Mouse (Mus musculus) heart, adult 2 months (tissue): ENCODE data around the gene Top2b. TPM values are rescaled to one million over a fixed set of nuclear protein-coding genes. Genes with fewer than 3 reads are reported as not detected.

Experiments
- DNase-seq, 2 experiments: peaks; one replicate each; pipeline ENCODE4 v3.0.0; 2021
- H3K27ac ChIP-seq: fragments of 200-600 bp; 2 replicates; pipeline ENCODE4 v1.8.1; 2022
- H3K27me3 ChIP-seq: fragments of 200-500 bp; 2 replicates; pipeline ENCODE4 v1.6.1; 2012; ENCODE audit warnings: mild to moderate bottlenecking, low read length, inconsistent platforms, mixed read lengths; ENCODE audit not compliant: control insufficient read depth, insufficient read depth
- H3K36me3 ChIP-seq: fragments of 200-500 bp; 2 replicates; pipeline ENCODE4 v1.6.1; 2012; ENCODE audit warnings: low read length, inconsistent platforms; ENCODE audit not compliant: control insufficient read depth, insufficient read depth
- H3K4me1 ChIP-seq: fragments of 200-500 bp; 2 replicates; pipeline ENCODE4 v1.6.1; 2011; ENCODE audit warnings: low read length; ENCODE audit not compliant: control insufficient read depth, insufficient read depth
- H3K4me3 ChIP-seq: fragments of 200-600 bp; 2 replicates; pipeline ENCODE4 v1.8.1; 2022
- H3K79me2 ChIP-seq: fragments of 200-500 bp; replicated peaks from 2 replicates; pipeline ENCODE4 v1.6.1; 2012; ENCODE audit warnings: mild to moderate bottlenecking, inconsistent platforms, low read length, moderate library complexity, mixed read lengths; ENCODE audit not compliant: control insufficient read depth, insufficient read depth
- H3K9ac ChIP-seq: fragments of 200-500 bp; 2 replicates; pipeline ENCODE4 v1.6.1; 2012; ENCODE audit warnings: low read depth, mild to moderate bottlenecking, control low read depth, inconsistent platforms, low read length, mixed read lengths
- CTCF ChIP-seq: fragments of 200-600 bp; IDR thresholded peaks from 2 replicates; pipeline ENCODE4 v1.8.1; 2022; ENCODE audit warnings: antibody characterized with exemption, mild to moderate bottlenecking, moderate library complexity
- EP300 ChIP-seq: fragments of 200-500 bp; IDR thresholded peaks from 2 replicates; pipeline ENCODE4 v1.6.1; 2011; ENCODE audit warnings: low read depth, low read length, control low read depth; ENCODE audit not compliant: insufficient read depth
- POLR2A ChIP-seq: fragments of 200-500 bp; IDR thresholded peaks from 2 replicates; pipeline ENCODE4 v1.6.1; 2011; ENCODE audit warnings: mild to moderate bottlenecking, low read depth, low read length, control low read depth; ENCODE audit not compliant: insufficient read depth
- WGBS: fragments of 180-500 bp; shearing (Covaris S2); methylation state at CpG from one replicate; pipeline ENCODE4 v1.1.7; 2018; 5-methylcytosine and 5-hydroxymethylcytosine counted together
- intact Hi-C: fragments of 180-260 bp; cut with DNase I; formaldehyde crosslinking; loops from one replicate; pipeline ENCODE4 v1.15.1; 2025
- polyA plus RNA-seq: library from polyadenylated mRNA; depleted of rRNA; stranded (reverse); fragments of >200 nt; gene quantifications from 2 replicates; pipeline ENCODE4 v1.2.3, GENCODE M21; 2012
- total RNA-seq, 2 experiments: library from RNA; stranded (reverse); gene quantifications; 2 replicates each; pipeline ENCODE4 v1.2.3; 2021

Top2b gene
- total and polyA plus RNA-seq, 3 experiments: 9.9 to 55.1 (median 49.1) TPM

DNA sequence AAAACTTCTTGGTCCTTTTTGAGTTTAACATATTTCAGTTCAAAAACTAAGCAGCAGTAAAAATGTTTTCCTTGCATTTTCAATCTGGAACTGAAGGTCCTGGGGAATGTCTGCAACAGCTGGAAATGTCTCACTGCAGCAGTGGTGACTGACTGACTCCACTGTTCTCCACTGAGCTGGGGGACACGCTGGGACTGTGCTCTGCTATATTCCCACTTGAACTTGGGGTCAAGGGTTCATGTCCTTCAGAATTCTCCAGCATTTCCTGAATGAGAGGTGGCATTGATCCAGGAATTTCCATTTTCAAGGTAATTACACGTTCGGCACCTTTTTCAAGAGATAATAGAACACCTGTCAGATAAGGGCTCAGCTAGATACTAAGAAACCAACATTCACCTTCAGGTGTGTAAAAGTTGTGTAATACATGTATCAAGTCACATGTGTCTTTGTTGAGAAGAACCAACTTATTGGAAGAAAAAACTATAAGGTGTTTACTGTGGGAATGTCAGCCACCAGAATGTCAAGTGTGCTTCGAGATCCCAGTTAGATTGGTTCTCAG lies 67.0 kb downstream of the Top2b start:
- Histone ChIP-seq H3K4me3 (no peak overlapping the region), H3K36me3 (peaks cover 19% of the 10 kb centered on the region), H3K4me1 (no peaks in the 10 kb centered on the region; the same call in 1 of the 2 replicates), H3K27me3 (no peaks in the 10 kb centered on the region), H3K27ac (peak overlapping the region; percentile 24; the same call in 1 of the 2 replicates), H3K79me2 (no peaks in the 10 kb centered on the region), H3K9ac (no peak overlapping the region)
- DNase-seq: no peak
- 43% methylated on average over 4 of the region's 4 CpGs for WGBS
- no peak for TF ChIP-seq EP300
- no peak for TF ChIP-seq POLR2A
- no peak for TF ChIP-seq CTCF
- intact Hi-C loops: no loop called here

GRCm38 (mm10) chr14:16432550-16432949 lies 67.6 kb downstream of the Top2b start:
- no peak for DNase-seq
- intact Hi-C loops: no loop called here

GRCm38 (mm10) chr14:16433206-16433605 lies 68.2 kb downstream of the Top2b start:
- no peak for DNase-seq
- intact Hi-C loops: no loop called here
- peak overlapping the region; percentile 64 for H3K27ac ChIP-seq
- TF ChIP-seq EP300: no peak
- TF ChIP-seq POLR2A: no peak
- 48% methylated on average over 2 of the region's 2 CpGs for WGBS
- no peaks in the 10 kb centered on the region for H3K27me3 ChIP-seq
- H3K4me3 ChIP-seq: no peak overlapping the region
- H3K4me1 ChIP-seq: no peaks in the 10 kb centered on the region; the same call in 1 of the 2 replicates
- H3K79me2 ChIP-seq: no peaks in the 10 kb centered on the region
- peaks cover 19% of the 10 kb centered on the region for H3K36me3 ChIP-seq
- no peak overlapping the region for H3K9ac ChIP-seq

More at GRCm38 (mm10) chr14:16432550-16432949, 67.6 kb downstream of the Top2b start:
- H3K27ac ChIP-seq: peak overlapping the region; percentile 24; the same call in 1 of the 2 replicates
- TF ChIP-seq POLR2A: no peak
- TF ChIP-seq EP300: no peak
- no peak for TF ChIP-seq CTCF
- no peak overlapping the region for H3K9ac ChIP-seq
- no peaks in the 10 kb centered on the region; the same call in 1 of the 2 replicates for H3K4me1 ChIP-seq
- WGBS: 84% methylated on average over 3 of the region's 3 CpGs
- no peaks in the 10 kb centered on the region for H3K27me3 ChIP-seq
- peaks cover 19% of the 10 kb centered on the region for H3K36me3 ChIP-seq
- H3K79me2 ChIP-seq: no peaks in the 10 kb centered on the region
- H3K4me3 ChIP-seq: no peak overlapping the region

DNA sequence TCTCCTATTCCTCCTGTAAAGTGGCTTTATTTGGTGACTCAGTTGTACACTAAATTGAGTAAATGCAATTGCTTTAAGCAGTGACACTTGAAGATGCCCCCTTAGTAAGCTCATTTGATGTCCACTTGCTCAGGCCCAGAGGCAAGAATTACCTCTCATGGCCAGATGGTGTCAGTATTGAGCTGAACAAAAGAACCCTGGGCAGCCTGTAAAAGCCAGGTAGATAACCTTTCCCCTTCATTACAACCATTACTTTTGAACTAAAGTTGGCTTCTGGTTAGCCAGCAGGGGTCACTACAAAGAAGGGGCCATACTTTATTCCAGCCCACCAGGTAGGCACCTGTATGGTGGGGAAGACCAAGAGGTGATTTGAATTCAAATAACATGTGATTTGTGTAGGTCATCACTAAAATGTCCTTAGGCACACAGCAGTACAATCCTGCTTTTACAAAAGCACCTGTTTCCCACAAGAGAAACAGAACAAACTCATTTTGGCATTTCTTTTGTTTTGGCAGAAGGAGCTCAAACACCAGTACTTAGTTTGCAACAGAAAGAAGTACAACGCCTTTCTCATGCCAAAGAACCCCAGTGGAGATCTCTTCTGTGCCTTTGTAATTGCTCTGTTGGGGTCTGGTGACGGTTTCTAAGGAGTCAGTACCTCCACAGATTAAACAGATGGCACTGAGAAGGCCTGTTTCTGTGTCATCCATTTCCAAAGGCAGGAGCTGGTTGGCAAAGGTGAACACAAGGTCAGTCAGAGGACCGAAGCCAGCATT lies 69.6 kb downstream of the Top2b start:
- no peaks in the 10 kb centered on the region for H3K27me3 ChIP-seq
- intact Hi-C loops: loop anchor here (2.0 kb wide), 2 partner anchors 140 to 970 kb away; no protein-coding TSS in a partner anchor
- H3K27ac ChIP-seq: peak overlapping the region; percentile 47
- peak; percentile 51 to 59 for DNase-seq
- no peaks in the 10 kb centered on the region for H3K79me2 ChIP-seq
- TF ChIP-seq CTCF (no peak; the same call in none of the 2 replicates), EP300 (0 out of 2 replicates have a peak, but pooled peaks have one; percentile 67)
- no peaks in the 10 kb centered on the region; the same call in 1 of the 2 replicates for H3K4me1 ChIP-seq
- WGBS: 75% methylated on average over 3 of the region's 3 CpGs
- peaks cover 25% of the 10 kb centered on the region for H3K36me3 ChIP-seq
- H3K4me3 ChIP-seq: no peak overlapping the region
- H3K9ac ChIP-seq: no peak overlapping the region

DNA sequence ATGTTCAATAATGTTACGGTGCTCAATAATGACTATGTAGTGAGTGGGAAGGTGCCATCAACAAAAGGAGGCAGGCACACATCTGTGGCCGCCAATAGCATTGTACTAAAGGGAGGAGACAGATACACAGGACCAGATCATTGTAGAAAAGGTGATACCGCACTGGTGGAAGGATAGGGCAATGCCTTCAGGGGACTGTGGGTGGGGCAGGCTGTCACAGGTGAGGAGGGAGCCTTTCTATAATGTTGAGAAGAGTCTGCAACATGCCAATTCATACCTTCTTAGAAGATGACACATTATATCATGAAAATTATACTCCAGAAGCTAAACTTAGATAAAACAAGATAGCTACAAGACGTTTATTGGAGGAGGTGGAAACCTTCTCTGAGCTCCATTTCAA lies 72.4 kb downstream of the Top2b start:
- Histone ChIP-seq H3K36me3 (peaks cover 25% of the 10 kb centered on the region), H3K4me3 (no peak overlapping the region)

More for the DNA sequence above, 72.4 kb downstream of the Top2b start:
- Histone ChIP-seq H3K27me3 (no peaks in the 10 kb centered on the region), H3K9ac (no peak overlapping the region), H3K27ac (no peak overlapping the region), H3K79me2 (no peaks in the 10 kb centered on the region), H3K4me1 (no peaks in the 10 kb centered on the region; the same call in 1 of the 2 replicates)
- TF ChIP-seq EP300 (no peak), POLR2A (no peak)
- intact Hi-C loops: no loop called here
- WGBS: 90% methylated on average over 4 of the region's 4 CpGs
- DNase-seq: no peak
